Mouse (Mus musculus) midbrain, embryonic 15.5 days (tissue): ENCODE measurements at regions not wholly inside any gene's neighbourhood (a gene's known extent, or its start where the extent isn't known, plus 50 kb on each side); places are given as distances from the start of the nearest gene placed in this dataset.
"Not testable (repeated sequence)": the region's sequence is repeated elsewhere in the genome, so short reads cannot be mapped to it uniquely, and the experiment has no call there.

Experiments
- ATAC-seq: fragments of 200-750 bp; cut with Nextera tagmentation; replicated peaks from 2 replicates; pipeline ENCODE4 v1.8.0; 2017; ENCODE audit warnings: moderate TSS enrichment
- H3K27ac ChIP-seq: fragments of 300-500 bp; sonication (generic); 2 replicates; pipeline ENCODE4 v1.5.1; 2015; ENCODE audit warnings: mild to moderate bottlenecking, inconsistent platforms
- H3K27me3 ChIP-seq: fragments of 300-500 bp; sonication (generic); replicated peaks from 2 replicates; pipeline ENCODE4 v1.6.1; 2015; ENCODE audit warnings: inconsistent platforms
- H3K36me3 ChIP-seq: fragments of 300-500 bp; sonication (generic); replicated peaks from 2 replicates; pipeline ENCODE4 v1.6.1; 2015; ENCODE audit warnings: inconsistent platforms
- H3K4me1 ChIP-seq: fragments of 300-500 bp; sonication (generic); 2 replicates; pipeline ENCODE4 v1.6.1; 2015; ENCODE audit warnings: inconsistent platforms
- H3K4me2 ChIP-seq: fragments of 300-500 bp; sonication (generic); 2 replicates; pipeline ENCODE4 v1.6.1; 2015; ENCODE audit warnings: inconsistent platforms, mild to moderate bottlenecking, moderate library complexity
- H3K4me3 ChIP-seq: fragments of 300-500 bp; sonication (generic); 2 replicates; pipeline ENCODE4 v1.5.1; 2015; ENCODE audit warnings: mild to moderate bottlenecking, inconsistent platforms
- H3K9ac ChIP-seq: fragments of 300-500 bp; sonication (generic); 2 replicates; pipeline ENCODE4 v1.6.1; 2015; ENCODE audit warnings: mild to moderate bottlenecking, inconsistent platforms
- H3K9me3 ChIP-seq: fragments of 300-500 bp; sonication (generic); 2 replicates; pipeline ENCODE4 v1.6.1; 2016; ENCODE audit warnings: inconsistent platforms
- WGBS: fragments of 180-500 bp; shearing (Covaris S2); methylation state at CpG from one replicate; pipeline ENCODE4 v1.1.7; 2015; ENCODE audit warnings: mixed read lengths; 5-methylcytosine and 5-hydroxymethylcytosine counted together

GRCm38 (mm10) chr14:54034516-54034915 is 219.4 kb downstream of the Dad1 start:
- H3K27ac ChIP-seq, result no peak overlapping the region
- WGBS, result 82% methylated on average over 2 of the region's 2 CpGs
- H3K27me3 ChIP-seq, result no peaks in the 10 kb centered on the region
- H3K4me1 ChIP-seq, result no peaks in the 10 kb centered on the region
- no peak for ATAC-seq
- H3K9me3 ChIP-seq, result no peaks in the 10 kb centered on the region
- no peak overlapping the region for H3K4me2 ChIP-seq
- no peak overlapping the region for H3K4me3 ChIP-seq
- H3K36me3 ChIP-seq, result no peaks in the 10 kb centered on the region
- no peak overlapping the region for H3K9ac ChIP-seq

GRCm38 (mm10) chr14:54023552-54023951 is 230.4 kb downstream of the Dad1 start:
- H3K9me3 ChIP-seq, result no peaks in the 10 kb centered on the region
- no peaks in the 10 kb centered on the region for H3K27me3 ChIP-seq
- no peaks in the 10 kb centered on the region for H3K4me1 ChIP-seq
- H3K27ac ChIP-seq, result no peak overlapping the region
- no peak overlapping the region for H3K4me3 ChIP-seq
- H3K36me3 ChIP-seq, result no peaks in the 10 kb centered on the region
- WGBS, result 80% methylated on average over 4 of the region's 4 CpGs
- no peak for ATAC-seq
- H3K4me2 ChIP-seq, result no peak overlapping the region
- H3K9ac ChIP-seq, result no peak overlapping the region

GRCm38 (mm10) chr14:54021443-54021842 is 232.5 kb downstream of the Dad1 start:
- ATAC-seq, result no peak
- no peak overlapping the region for H3K4me3 ChIP-seq
- no peak overlapping the region for H3K27ac ChIP-seq
- H3K4me1 ChIP-seq, result no peaks in the 10 kb centered on the region
- no peak overlapping the region for H3K4me2 ChIP-seq
- no peaks in the 10 kb centered on the region for H3K9me3 ChIP-seq
- no peak overlapping the region for H3K9ac ChIP-seq
- no peaks in the 10 kb centered on the region for H3K27me3 ChIP-seq
- 89% methylated on average over 6 of the region's 6 CpGs for WGBS
- no peaks in the 10 kb centered on the region for H3K36me3 ChIP-seq

GRCm38 (mm10) chr14:54014628-54015027 is 239.3 kb downstream of the Dad1 start:
- WGBS, result 89% methylated on average over 10 of the region's 10 CpGs
- no peak for ATAC-seq
- Histone ChIP-seq H3K9me3 (no peaks in the 10 kb centered on the region), H3K27ac (no peak overlapping the region), H3K4me1 (no peaks in the 10 kb centered on the region), H3K4me3 (no peak overlapping the region), H3K27me3 (no peaks in the 10 kb centered on the region), H3K4me2 (no peak overlapping the region), H3K36me3 (no peaks in the 10 kb centered on the region), H3K9ac (no peak overlapping the region)

DNA sequence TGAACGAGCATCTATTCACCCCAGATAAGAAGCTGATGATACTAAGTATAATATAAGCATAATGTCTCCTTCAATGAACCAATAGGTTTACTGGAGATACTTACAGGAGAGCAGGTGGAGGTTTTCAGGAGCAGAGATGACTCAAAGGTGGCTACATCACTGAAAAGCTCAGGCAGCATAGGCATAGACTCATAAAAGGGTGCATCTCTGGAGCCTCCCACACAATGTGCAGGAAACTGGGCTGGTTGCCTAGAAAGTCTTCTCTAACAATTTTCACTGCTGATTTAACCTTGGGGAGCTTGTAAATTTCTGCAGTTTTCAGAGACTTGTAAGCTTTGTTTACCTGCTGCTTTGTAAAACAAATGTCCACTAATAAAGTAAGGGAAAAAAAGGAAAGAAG is 251.8 kb downstream of the Dad1 start:
- Histone ChIP-seq H3K36me3 (no peaks in the 10 kb centered on the region), H3K27ac (no peak overlapping the region), H3K4me1 (no peaks in the 10 kb centered on the region), H3K4me2 (no peak overlapping the region), H3K4me3 (no peak overlapping the region), H3K9me3 (no peaks in the 10 kb centered on the region), H3K9ac (no peak overlapping the region), H3K27me3 (no peaks in the 10 kb centered on the region)
- 89% methylated on average over 1 of the region's 1 CpGs for WGBS
- no peak for ATAC-seq

DNA sequence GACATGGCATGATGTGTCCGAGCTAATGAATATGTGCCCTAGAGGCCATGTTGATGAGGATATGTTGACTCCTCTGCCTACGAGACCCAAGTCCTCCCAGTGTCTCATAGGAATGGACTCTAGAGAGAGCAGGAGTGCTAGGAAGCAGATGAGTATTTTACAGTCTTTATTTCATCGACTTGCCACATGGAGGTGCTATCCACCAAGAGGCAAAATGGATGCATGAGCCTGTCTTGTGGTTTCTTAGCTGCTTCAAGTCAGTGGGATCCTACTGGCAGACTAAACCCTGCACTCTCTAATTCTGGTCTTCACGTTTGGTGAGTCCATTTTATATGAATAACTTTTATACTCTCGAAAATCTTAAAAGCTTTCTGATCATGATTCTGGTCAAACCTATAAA is 253.4 kb downstream of the Dad1 start:
- 80% methylated on average over 5 of the region's 5 CpGs for WGBS
- no peak for ATAC-seq
- H3K27ac ChIP-seq, result no peak overlapping the region

GRCm38 (mm10) chr14:53993427-53993826 is 260.5 kb downstream of the Dad1 start:
- Histone ChIP-seq H3K4me2 (no peak overlapping the region), H3K27me3 (no peaks in the 10 kb centered on the region), H3K4me3 (no peak overlapping the region), H3K27ac (no peak overlapping the region), H3K9me3 (no peaks in the 10 kb centered on the region), H3K9ac (no peak overlapping the region), H3K4me1 (peaks cover 13% of the 10 kb centered on the region), H3K36me3 (no peaks in the 10 kb centered on the region)
- 54% methylated on average over 2 of the region's 2 CpGs for WGBS
- no peak for ATAC-seq

More for the DNA sequence above, 253.4 kb downstream of the Dad1 start:
- no peaks in the 10 kb centered on the region for H3K36me3 ChIP-seq
- no peak overlapping the region for H3K4me2 ChIP-seq
- no peaks in the 10 kb centered on the region for H3K4me1 ChIP-seq
- H3K27me3 ChIP-seq, result no peaks in the 10 kb centered on the region
- H3K9me3 ChIP-seq, result no peaks in the 10 kb centered on the region
- H3K9ac ChIP-seq, result no peak overlapping the region
- H3K4me3 ChIP-seq, result no peak overlapping the region

- no peak overlapping the region for H3K9ac ChIP-seq
- H3K9me3 ChIP-seq, result no peaks in the 10 kb centered on the region
- WGBS, result 31% methylated on average over 11 of the region's 11 CpGs
- H3K4me1 ChIP-seq, result peaks cover 13% of the 10 kb centered on the region
- no peak overlapping the region for H3K4me3 ChIP-seq
- no peaks in the 10 kb centered on the region for H3K36me3 ChIP-seq
- H3K27me3 ChIP-seq, result no peaks in the 10 kb centered on the region
- no peak overlapping the region for H3K27ac ChIP-seq
- ATAC-seq, result peak; percentile 29
- H3K4me2 ChIP-seq, result no peak overlapping the region
Observed at GRCm38 (mm10) chr14:53992712-53993286, 261.1 kb downstream of the Dad1 start.

GRCm38 (mm10) chr14:53991390-53991789 is 262.5 kb downstream of the Dad1 start:
- H3K4me2 ChIP-seq, result no peak overlapping the region
- no peak overlapping the region for H3K9ac ChIP-seq
- WGBS, result 38% methylated on average over 4 of the region's 4 CpGs
- H3K27me3 ChIP-seq, result no peaks in the 10 kb centered on the region
- H3K27ac ChIP-seq, result no peak overlapping the region
- peak; percentile 73 for ATAC-seq
- H3K4me1 ChIP-seq, result peaks cover 13% of the 10 kb centered on the region
- no peaks in the 10 kb centered on the region for H3K36me3 ChIP-seq
- no peaks in the 10 kb centered on the region for H3K9me3 ChIP-seq
- no peak overlapping the region for H3K4me3 ChIP-seq

DNA sequence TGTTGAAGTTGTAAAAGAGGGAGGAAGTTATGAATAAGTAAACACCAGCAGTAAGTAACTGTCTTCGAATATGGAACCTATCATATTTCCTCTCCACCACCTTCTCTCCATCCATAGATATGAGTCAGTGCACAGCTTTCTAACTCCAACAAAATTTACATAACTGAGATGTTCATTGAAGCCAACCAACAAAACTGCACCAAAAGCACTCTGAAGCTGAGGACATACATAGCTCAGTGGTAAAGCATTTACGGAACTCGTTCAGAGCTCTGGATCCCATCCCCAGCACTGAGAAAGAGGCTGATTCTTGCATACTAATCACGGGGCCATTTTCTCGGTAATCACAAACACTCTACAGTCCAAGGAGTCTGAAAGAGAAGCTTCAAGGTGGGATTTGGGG is 273.1 kb downstream of the Dad1 start:
- 71% methylated on average over 5 of the region's 5 CpGs for WGBS
- H3K4me1 ChIP-seq, result no peaks in the 10 kb centered on the region
- no peak overlapping the region for H3K4me3 ChIP-seq
- no peak overlapping the region for H3K27ac ChIP-seq
- no peaks in the 10 kb centered on the region for H3K9me3 ChIP-seq
- no peak for ATAC-seq
- no peaks in the 10 kb centered on the region for H3K27me3 ChIP-seq
- H3K4me2 ChIP-seq, result no peak overlapping the region
- H3K9ac ChIP-seq, result no peak overlapping the region
- H3K36me3 ChIP-seq, result no peaks in the 10 kb centered on the region

DNA sequence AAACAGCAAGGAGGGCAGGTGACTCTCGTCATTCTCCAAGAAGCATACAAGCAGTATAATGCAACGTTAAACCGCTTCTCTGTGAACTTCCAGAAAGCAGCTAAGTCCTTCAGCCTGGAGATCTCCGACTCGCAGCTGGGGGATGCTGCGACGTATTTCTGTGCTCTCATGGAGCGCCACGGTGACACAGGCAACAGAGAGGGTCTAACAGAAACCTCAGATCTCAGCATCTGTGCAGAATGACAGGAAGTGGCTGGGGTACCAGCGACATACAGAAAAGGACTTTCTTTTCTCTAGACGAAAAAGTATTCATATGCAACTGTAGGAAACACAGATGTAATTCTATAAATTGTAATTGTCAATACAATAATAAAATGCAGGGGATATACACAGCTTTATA is 292.5 kb downstream of the Dad1 start:
- H3K27ac ChIP-seq, ATAC-seq, H3K4me1 ChIP-seq, H3K4me3 ChIP-seq, H3K9me3 ChIP-seq, H3K27me3 ChIP-seq, H3K4me2 ChIP-seq, H3K36me3 ChIP-seq, H3K9ac ChIP-seq: not testable (repeated sequence)
- WGBS, result 79% methylated on average over 10 of the region's 11 CpGs

DNA sequence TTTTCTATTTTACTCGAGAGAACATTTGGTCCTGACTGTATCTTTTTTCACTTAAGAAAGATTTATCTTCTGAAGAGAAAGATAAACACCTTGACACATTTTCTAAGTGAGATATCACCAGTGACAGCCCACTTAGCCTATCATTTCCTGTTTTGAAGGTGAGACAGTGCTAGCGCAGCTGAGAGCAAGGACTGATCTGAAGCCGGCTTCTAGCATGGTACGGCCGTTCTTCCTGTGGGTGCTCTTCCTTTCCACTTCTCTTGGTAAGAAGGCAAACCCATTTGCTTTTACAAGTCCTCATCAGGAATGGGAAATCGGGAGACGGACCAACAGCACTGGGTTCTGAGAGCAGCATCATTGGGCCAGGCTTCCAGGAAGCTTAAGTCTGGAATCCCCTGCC is 293.1 kb downstream of the Dad1 start:
- no peaks in the 10 kb centered on the region for H3K9me3 ChIP-seq
- WGBS, result 84% methylated on average over 7 of the region's 7 CpGs
- no peak overlapping the region for H3K4me3 ChIP-seq
- H3K27me3 ChIP-seq, result no peaks in the 10 kb centered on the region
- ATAC-seq, result no peak
- H3K36me3 ChIP-seq, result no peaks in the 10 kb centered on the region
- no peak overlapping the region for H3K9ac ChIP-seq
- H3K4me2 ChIP-seq, result no peak overlapping the region
- H3K4me1 ChIP-seq, result no peaks in the 10 kb centered on the region
- H3K27ac ChIP-seq, result no peak overlapping the region

- not testable (repeated sequence) for H3K27ac ChIP-seq, H3K4me3 ChIP-seq, H3K9ac ChIP-seq, H3K4me1 ChIP-seq, H3K36me3 ChIP-seq, H3K4me2 ChIP-seq, ATAC-seq, H3K9me3 ChIP-seq, H3K27me3 ChIP-seq
- WGBS, result 97% methylated on average over 29 of the region's 29 CpGs
Observed at GRCm38 (mm10) chr14:53935791-53936231, 318.1 kb downstream of the Dad1 start.
